Mouse (Mus musculus): ENCODE measurements at regions not wholly inside any gene's neighbourhood (a gene's known extent, or its start where the extent isn't known, plus 50 kb on each side); places are given as distances from the start of the nearest gene placed in this dataset.

- DNase-seq (ENCODE audit: low spot score) = no peak
- intact Hi-C loops (cut with DNase I) = no loop called here
Observed at GRCm38 (mm10) chr15:10833866-10834571, 118.1 kb upstream of the C1qtnf3 start.

GRCm38 (mm10) chr15:10838584-10839288 lies 113.4 kb upstream of the C1qtnf3 start:
- intact Hi-C loops (cut with DNase I) = no loop called here
- DNase-seq (ENCODE audit: low spot score) = no peak

GRCm38 (mm10) chr15:10840621-10841034 lies 111.5 kb upstream of the C1qtnf3 start:
- intact Hi-C loops (cut with DNase I) = no loop called here
- no peak for DNase-seq (ENCODE audit: low spot score)

- intact Hi-C loops (cut with DNase I) = no loop called here
- DNase-seq (ENCODE audit: low spot score) = no peak
Observed at GRCm38 (mm10) chr15:10843060-10843695, 109.0 kb upstream of the C1qtnf3 start.

- no peak for DNase-seq (ENCODE audit: low spot score)
- intact Hi-C loops (cut with DNase I) = no loop called here
Observed at GRCm38 (mm10) chr15:10846722-10847121, 105.4 kb upstream of the C1qtnf3 start.

- no peak for DNase-seq (ENCODE audit: low spot score)
- intact Hi-C loops (cut with DNase I) = no loop called here
Observed at GRCm38 (mm10) chr15:10864004-10864775, 87.9 kb upstream of the C1qtnf3 start.

GRCm38 (mm10) chr15:10865109-10865508 lies 87.0 kb upstream of the C1qtnf3 start:
- no peak for DNase-seq (ENCODE audit: low spot score)
- intact Hi-C loops (cut with DNase I) = loop anchor here (5.0 kb wide), 1 partner anchor 48 kb away; no protein-coding TSS in a partner anchor

- intact Hi-C loops (cut with DNase I) = loop anchor here (5.0 kb wide), 1 partner anchor 49 kb away; no protein-coding TSS in a partner anchor
- DNase-seq (ENCODE audit: low spot score) = no peak
Observed at GRCm38 (mm10) chr15:10866794-10867193, 85.3 kb upstream of the C1qtnf3 start.

- DNase-seq (ENCODE audit: low spot score) = no peak
- intact Hi-C loops (cut with DNase I) = loop anchor here (5.0 kb wide), 1 partner anchor 51 kb away; no protein-coding TSS in a partner anchor
Observed at GRCm38 (mm10) chr15:10868115-10868514, 84.0 kb upstream of the C1qtnf3 start.

GRCm38 (mm10) chr15:10868716-10869585 lies 83.2 kb upstream of the C1qtnf3 start:
- no peak for DNase-seq (ENCODE audit: low spot score)

GRCm38 (mm10) chr15:10869879-10870278 lies 82.3 kb upstream of the C1qtnf3 start:
- DNase-seq (ENCODE audit: low spot score) = no peak
- intact Hi-C loops (cut with DNase I) = loop anchor here (5.0 to 10.0 kb wide), 3 partner anchors 53 to 255 kb away; partner anchors contain the start of gene Rai14

More at GRCm38 (mm10) chr15:10868716-10869585, 83.2 kb upstream of the C1qtnf3 start:
- intact Hi-C loops (cut with DNase I) = loop anchor here (5.0 kb wide), 1 partner anchor 52 kb away; no protein-coding TSS in a partner anchor

GRCm38 (mm10) chr15:10872322-10872967 lies 79.7 kb upstream of the C1qtnf3 start:
- intact Hi-C loops (cut with DNase I) = loop anchor here (1.0 to 10.0 kb wide), 3 partner anchors 160 to 371 kb away; partner anchors contain the start of gene Rai14
- no peak for DNase-seq (ENCODE audit: low spot score)

GRCm38 (mm10) chr15:10876328-10876727 lies 75.8 kb upstream of the C1qtnf3 start:
- intact Hi-C loops (cut with DNase I) = loop anchor here (10.0 kb wide), 1 partner anchor 262 kb away; no protein-coding TSS in a partner anchor
- no peak for DNase-seq (ENCODE audit: low spot score)

- no peak for DNase-seq (ENCODE audit: low spot score)
- intact Hi-C loops (cut with DNase I) = no loop called here
Observed at GRCm38 (mm10) chr15:10881726-10882125, 70.4 kb upstream of the C1qtnf3 start.

- DNase-seq (ENCODE audit: low spot score) = no peak
- intact Hi-C loops (cut with DNase I) = no loop called here
Observed at GRCm38 (mm10) chr15:10887990-10888389, 64.1 kb upstream of the C1qtnf3 start.

- intact Hi-C loops (cut with DNase I) = no loop called here
- peak; percentile 70 for DNase-seq (ENCODE audit: low spot score)
Observed at GRCm38 (mm10) chr15:10890220-10890921, 61.8 kb upstream of the C1qtnf3 start.

GRCm38 (mm10) chr15:10898309-10898708 lies 53.8 kb upstream of the C1qtnf3 start:
- intact Hi-C loops (cut with DNase I) = no loop called here
- DNase-seq (ENCODE audit: low spot score) = no peak

Measured in heart, postnatal 25 days (tissue).